Mouse (Mus musculus) monocyte, adult 2 months (primary cell): ENCODE results near the gene Exoc3l2.

Experiments
- DNase-seq, 2 experiments: peaks; one replicate each; pipeline ENCODE4 v3.0.0; 2022; ENCODE audit warnings: low spot score in 2 of 2, low read depth in 1 of 2

The Exoc3l2 gene

GRCm38 (mm10) chr7:19462884-19463381 lies at the start of gene Exoc3l2:
TSS of gene Exoc3l2 (plus strand) at chr7:19463331.
- no peak for DNase-seq

- DNase-seq: no peak
Measured at GRCm38 (mm10) chr7:19413525-19413924, 49.6 kb upstream of the Exoc3l2 start.

- DNase-seq: no peak
Measured at GRCm38 (mm10) chr7:19416590-19416989, 46.5 kb upstream of the Exoc3l2 start.

- no peak for DNase-seq
Measured at GRCm38 (mm10) chr7:19420121-19420520, 43.0 kb upstream of the Exoc3l2 start.

GRCm38 (mm10) chr7:19420821-19421636 lies 42.1 kb upstream of the Exoc3l2 start:
- peak; percentile 67 to 70 for DNase-seq

- no peak for DNase-seq
Measured at GRCm38 (mm10) chr7:19423083-19423482, 40.0 kb upstream of the Exoc3l2 start.

- no peak for DNase-seq
Measured at GRCm38 (mm10) chr7:19424051-19424450, 39.1 kb upstream of the Exoc3l2 start.

- no peak for DNase-seq
Measured at GRCm38 (mm10) chr7:19426349-19426748, 36.8 kb upstream of the Exoc3l2 start.

- no peak for DNase-seq
Measured at GRCm38 (mm10) chr7:19426888-19427287, 36.2 kb upstream of the Exoc3l2 start.

GRCm38 (mm10) chr7:19427999-19428650 lies 35.0 kb upstream of the Exoc3l2 start:
- no peak for DNase-seq

GRCm38 (mm10) chr7:19429726-19430125 lies 33.4 kb upstream of the Exoc3l2 start:
- DNase-seq: no peak

GRCm38 (mm10) chr7:19430402-19430801 lies 32.7 kb upstream of the Exoc3l2 start:
- no peak for DNase-seq

- no peak for DNase-seq
Measured at GRCm38 (mm10) chr7:19432475-19432874, 30.7 kb upstream of the Exoc3l2 start.

- DNase-seq: no peak
Measured at GRCm38 (mm10) chr7:19436276-19436675, 26.9 kb upstream of the Exoc3l2 start.

GRCm38 (mm10) chr7:19437048-19437447 lies 26.1 kb upstream of the Exoc3l2 start:
- DNase-seq: no peak

- DNase-seq: no peak
Measured at GRCm38 (mm10) chr7:19441448-19442091, 21.6 kb upstream of the Exoc3l2 start.

- peak; percentile 48 to 67 for DNase-seq
Measured at GRCm38 (mm10) chr7:19443344-19443743, 19.8 kb upstream of the Exoc3l2 start.

GRCm38 (mm10) chr7:19444801-19445200 lies 18.3 kb upstream of the Exoc3l2 start:
- DNase-seq: no peak

- no peak for DNase-seq
Measured at GRCm38 (mm10) chr7:19447689-19448088, 15.4 kb upstream of the Exoc3l2 start.

- DNase-seq: no peak
Measured at GRCm38 (mm10) chr7:19449165-19449564, 14.0 kb upstream of the Exoc3l2 start.

GRCm38 (mm10) chr7:19455186-19455585 lies 7.9 kb upstream of the Exoc3l2 start:
- DNase-seq: no peak
